Mouse (Mus musculus): ENCODE data around the gene Xlr3a. TPM values are rescaled to one million over a fixed set of nuclear protein-coding genes. Genes with fewer than 3 reads are reported as not detected.

Gene Xlr3a
- total and polyA plus RNA-seq, 3 experiments: 0.16 TPM; not detected in 2

- no peaks in the 10 kb centered on the region for H3K36me3 ChIP-seq (replicated peaks)
- H3K4me3 ChIP-seq (ENCODE audit: low read depth, low read length): no peak overlapping the region
- no peaks in the 10 kb centered on the region for H3K9me3 ChIP-seq (replicated peaks)
- DNase-seq (ENCODE audit: low spot score) (no peak), ATAC-seq (ENCODE audit: extremely low read depth, insufficient number of reproducible peaks, low FRiP score, poor library complexity, severe bottlenecking) (no peak)
- no peaks in the 10 kb centered on the region for H3K4me1 ChIP-seq (ENCODE audit: insufficient read depth, low read depth, low read length)
- no peaks in the 10 kb centered on the region for H3K27me3 ChIP-seq (ENCODE audit: insufficient read depth, low read length)
- no peak for TF ChIP-seq GATA1 (IDR thresholded peaks at IDR 0.05; ENCODE audit: borderline replicate concordance, low read length)
- TF ChIP-seq TAL1 (conservative IDR thresholded peaks at IDR 0.05; ENCODE audit: low read depth, low read length): no peak
- no peak for TF ChIP-seq POLR2AphosphoS5 (IDR thresholded peaks at IDR 0.05; ENCODE audit: insufficient replicate concordance, low read depth, low read length)
- TF ChIP-seq GATA2 (IDR thresholded peaks at IDR 0.05; ENCODE audit: borderline replicate concordance, low read depth, low read length): no peak
- no peak for TF ChIP-seq CTCF (IDR thresholded peaks at IDR 0.05; ENCODE audit: low read depth, low read length)
Measured at GRCm38 (mm10) chrX:73063512-73064414, 33.1 kb downstream of the Xlr3a start.

GRCm38 (mm10) chrX:73062323-73062722 lies 34.6 kb downstream of the Xlr3a start:
- TF ChIP-seq POLR2AphosphoS5 (IDR thresholded peaks at IDR 0.05; ENCODE audit: insufficient replicate concordance, low read depth, low read length): no peak
- no peak for TF ChIP-seq CTCF (IDR thresholded peaks at IDR 0.05; ENCODE audit: low read depth, low read length)
- no peak for TF ChIP-seq GATA1 (IDR thresholded peaks at IDR 0.05; ENCODE audit: borderline replicate concordance, low read length)
- TF ChIP-seq TAL1 (conservative IDR thresholded peaks at IDR 0.05; ENCODE audit: low read depth, low read length): no peak
- no peak for TF ChIP-seq GATA2 (IDR thresholded peaks at IDR 0.05; ENCODE audit: borderline replicate concordance, low read depth, low read length)
- no peaks in the 10 kb centered on the region for H3K36me3 ChIP-seq (replicated peaks)
- H3K4me3 ChIP-seq (ENCODE audit: low read depth, low read length): no peak overlapping the region
- no peaks in the 10 kb centered on the region for H3K4me1 ChIP-seq (ENCODE audit: insufficient read depth, low read depth, low read length)
- no peaks in the 10 kb centered on the region for H3K27me3 ChIP-seq (ENCODE audit: insufficient read depth, low read length)
- H3K9me3 ChIP-seq (replicated peaks): no peaks in the 10 kb centered on the region
- no peak for DNase-seq (ENCODE audit: low spot score)
- no peak for ATAC-seq (ENCODE audit: extremely low read depth, insufficient number of reproducible peaks, low FRiP score, poor library complexity, severe bottlenecking)

- TF ChIP-seq GATA2 (IDR thresholded peaks at IDR 0.05; ENCODE audit: borderline replicate concordance, low read depth, low read length) (no peak), CTCF (IDR thresholded peaks at IDR 0.05; ENCODE audit: low read depth, low read length) (no peak), TAL1 (conservative IDR thresholded peaks at IDR 0.05; ENCODE audit: low read depth, low read length) (no peak), POLR2AphosphoS5 (IDR thresholded peaks at IDR 0.05; ENCODE audit: insufficient replicate concordance, low read depth, low read length) (no peak)
- DNase-seq (ENCODE audit: low spot score) (no peak), ATAC-seq (ENCODE audit: extremely low read depth, insufficient number of reproducible peaks, low FRiP score, poor library complexity, severe bottlenecking) (no peak)
- H3K4me3 ChIP-seq (ENCODE audit: low read depth, low read length): no peak overlapping the region
- H3K27me3 ChIP-seq (ENCODE audit: insufficient read depth, low read length): no peaks in the 10 kb centered on the region
- H3K9me3 ChIP-seq (replicated peaks): no peaks in the 10 kb centered on the region
- H3K4me1 ChIP-seq (ENCODE audit: insufficient read depth, low read depth, low read length): no peaks in the 10 kb centered on the region
- H3K36me3 ChIP-seq (replicated peaks): no peaks in the 10 kb centered on the region
Measured at GRCm38 (mm10) chrX:73061528-73061927, 35.4 kb downstream of the Xlr3a start.

- Histone ChIP-seq H3K36me3 (replicated peaks) (no peaks in the 10 kb centered on the region), H3K4me1 (ENCODE audit: insufficient read depth, low read depth, low read length) (no peaks in the 10 kb centered on the region; the same call in 1 of the 2 replicates), H3K27me3 (ENCODE audit: insufficient read depth, low read length) (no peaks in the 10 kb centered on the region), H3K4me3 (ENCODE audit: low read depth, low read length) (no peak overlapping the region; the same call in 1 of the 2 replicates), H3K9me3 (replicated peaks) (no peaks in the 10 kb centered on the region)
- ATAC-seq (ENCODE audit: extremely low read depth, insufficient number of reproducible peaks, low FRiP score, poor library complexity, severe bottlenecking) (peak; percentile 54), DNase-seq (ENCODE audit: low spot score) (peak; percentile 53)
- TF ChIP-seq GATA2 (IDR thresholded peaks at IDR 0.05; ENCODE audit: borderline replicate concordance, low read depth, low read length): no peak
- peak; percentile 39 for TF ChIP-seq CTCF (IDR thresholded peaks at IDR 0.05; ENCODE audit: low read depth, low read length)
- TF ChIP-seq TAL1 (conservative IDR thresholded peaks at IDR 0.05; ENCODE audit: low read depth, low read length): no peak
Measured at GRCm38 (mm10) chrX:73053860-73054563, 42.9 kb downstream of the Xlr3a start.

GRCm38 (mm10) chrX:73039666-73040065 lies 57.2 kb downstream of the Xlr3a start:
- peaks cover 2% of the 10 kb centered on the region; the same call in 1 of the 2 replicates for H3K27me3 ChIP-seq (ENCODE audit: insufficient read depth, low read length)
- no peak for DNase-seq (ENCODE audit: low spot score)
- TF ChIP-seq CTCF (IDR thresholded peaks at IDR 0.05; ENCODE audit: low read depth, low read length) (no peak), GATA2 (IDR thresholded peaks at IDR 0.05; ENCODE audit: borderline replicate concordance, low read depth, low read length) (no peak), POLR2AphosphoS5 (IDR thresholded peaks at IDR 0.05; ENCODE audit: insufficient replicate concordance, low read depth, low read length) (no peak), TAL1 (conservative IDR thresholded peaks at IDR 0.05; ENCODE audit: low read depth, low read length) (no peak), GATA1 (IDR thresholded peaks at IDR 0.05; ENCODE audit: borderline replicate concordance, low read length) (no peak)
- H3K36me3 ChIP-seq (replicated peaks): no peaks in the 10 kb centered on the region
- no peak for ATAC-seq (ENCODE audit: extremely low read depth, insufficient number of reproducible peaks, low FRiP score, poor library complexity, severe bottlenecking)
- no peak overlapping the region for H3K4me3 ChIP-seq (ENCODE audit: low read depth, low read length)
- 0 out of 2 replicates have a peak, but pooled peaks cover 2% of the 10 kb centered on the region for H3K9me3 ChIP-seq (replicated peaks)
- H3K4me1 ChIP-seq (ENCODE audit: insufficient read depth, low read depth, low read length): no peaks in the 10 kb centered on the region

- no peak for DNase-seq (ENCODE audit: low spot score)
- H3K4me3 ChIP-seq (ENCODE audit: low read depth, low read length): no peak overlapping the region
- no peaks in the 10 kb centered on the region for H3K36me3 ChIP-seq (replicated peaks)
- H3K4me1 ChIP-seq (ENCODE audit: insufficient read depth, low read depth, low read length): no peaks in the 10 kb centered on the region
- peaks cover 2% of the 10 kb centered on the region; the same call in 1 of the 2 replicates for H3K27me3 ChIP-seq (ENCODE audit: insufficient read depth, low read length)
- TF ChIP-seq CTCF (IDR thresholded peaks at IDR 0.05; ENCODE audit: low read depth, low read length): no peak
- H3K9me3 ChIP-seq (replicated peaks): 0 out of 2 replicates have a peak, but pooled peaks cover 2% of the 10 kb centered on the region
- ATAC-seq (ENCODE audit: extremely low read depth, insufficient number of reproducible peaks, low FRiP score, poor library complexity, severe bottlenecking): no peak
Measured at GRCm38 (mm10) chrX:73038831-73039230, 58.1 kb downstream of the Xlr3a start.

Data from G1E (cell line).